ENCODE assay signal across 8 mouse cellular contexts in the genomic region with DNA sequence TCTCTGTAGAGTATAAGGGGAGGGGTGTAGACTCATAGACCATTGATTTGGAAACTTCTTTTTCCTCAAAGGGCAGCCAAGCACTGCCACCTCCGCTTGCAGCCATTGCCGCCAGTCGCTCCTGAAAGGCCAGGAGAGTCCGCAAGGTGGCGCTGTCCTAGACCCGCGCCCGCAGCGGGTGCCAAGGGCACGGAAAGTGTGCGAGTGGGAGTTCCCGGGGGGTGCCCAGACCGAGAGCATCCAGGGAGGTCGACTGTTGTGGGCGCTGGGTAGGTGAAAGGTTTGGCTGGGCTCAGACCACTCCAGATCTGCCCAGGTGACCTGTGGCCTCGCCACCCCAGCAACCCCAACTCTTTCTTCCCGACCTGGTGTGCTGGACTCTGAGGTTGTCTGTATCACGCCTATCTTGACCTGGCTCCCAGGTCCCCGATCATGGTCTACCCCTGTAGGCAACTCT. TPM values are rescaled to one million over a fixed set of nuclear protein-coding genes. Genes with fewer than 3 reads are reported as not detected.
DNase-seq lines count a peak whose midpoint lies in the region; ATAC-seq and TF ChIP-seq lines count a peak whose summit lies in the region.

No protein-coding gene starts in this region.

- DNase-seq in ZHBTc4 (ENCODE audit: low read depth, low spot score) (peak; percentile 79), adipocyte (ENCODE audit: low spot score) (no peak)
- peak; percentile 22 to 38 for DNase-seq in gastrocnemius, postnatal 36 days

- H3K9ac ChIP-seq in intestine, postnatal 0 days (ENCODE audit: low read depth, low read length): peak overlapping the region; percentile 17; the same call in 1 of the 2 replicates
- peak overlapping the region; percentile 58 for H3K9ac ChIP-seq in limb, embryonic 12.5 days (replicated peaks)
- H3K9ac ChIP-seq in midbrain, embryonic 12.5 days (replicated peaks): peak overlapping the region; percentile 42; the same call in 1 of the 2 replicates

- intact Hi-C loops in gastrocnemius, postnatal 36 days (cut with DNase I): no loop called here

- H3K27ac ChIP-seq in intestine, postnatal 0 days (ENCODE audit: low read depth, low read length): no peak overlapping the region
- H3K27ac ChIP-seq in limb, embryonic 12.5 days: no peak overlapping the region
- H3K27ac ChIP-seq in midbrain, embryonic 12.5 days (replicated peaks): no peak overlapping the region
- peak overlapping the region; percentile 27; the same call in 1 of the 2 replicates for H3K27ac ChIP-seq in small intestine, adult 2 months (ENCODE audit: insufficient read depth, low read depth, low read length)

- H3K4me1 ChIP-seq in intestine, postnatal 0 days (replicated peaks; ENCODE audit: control insufficient read depth, insufficient read depth, low read length): no peaks in the 10 kb centered on the region
- H3K4me1 ChIP-seq in limb, embryonic 12.5 days (replicated peaks): peaks cover 15% of the 10 kb centered on the region
- H3K4me1 ChIP-seq in midbrain, embryonic 12.5 days: peaks cover 12% of the 10 kb centered on the region
- H3K4me1 ChIP-seq in small intestine, adult 2 months (ENCODE audit: control insufficient read depth, insufficient read depth, insufficient read length, low read length): no peaks in the 10 kb centered on the region; the same call in 1 of the 2 replicates

- H3K27me3 ChIP-seq in intestine, postnatal 0 days (replicated peaks; ENCODE audit: control insufficient read depth, insufficient read depth, low read length): peaks cover 25% of the 10 kb centered on the region
- peaks cover 52% of the 10 kb centered on the region for H3K27me3 ChIP-seq in limb, embryonic 12.5 days
- H3K27me3 ChIP-seq in midbrain, embryonic 12.5 days: peaks cover 37% of the 10 kb centered on the region
- H3K27me3 ChIP-seq in small intestine, adult 2 months (ENCODE audit: control insufficient read depth, insufficient read depth, low read length): 0 out of 2 replicates have a peak, but pooled peaks cover 3% of the 10 kb centered on the region

- H3K4me3 ChIP-seq in intestine, postnatal 0 days (ENCODE audit: low read depth, low read length): peak overlapping the region; percentile 57
- H3K4me3 ChIP-seq in limb, embryonic 12.5 days (replicated peaks): peak overlapping the region; percentile 56
- peak overlapping the region; percentile 50 for H3K4me3 ChIP-seq in midbrain, embryonic 12.5 days
- H3K4me3 ChIP-seq in small intestine, adult 2 months (ENCODE audit: low read depth, low read length): peak overlapping the region; percentile 64

- 1% methylated on average over 19 of the region's 19 CpGs for WGBS in intestine, postnatal 0 days
- WGBS in limb, embryonic 12.5 days: under 1% methylated on average over 19 of the region's 19 CpGs
- WGBS in midbrain, embryonic 12.5 days: 0% methylated on average over 19 of the region's 19 CpGs
- 2% methylated on average over 19 of the region's 19 CpGs for WGBS in small intestine, adult 2 months

- peak; percentile 84 for TF ChIP-seq CTCF in intestine, postnatal 0 days (IDR thresholded peaks at IDR 0.05; ENCODE audit: low read depth)
- TF ChIP-seq CTCF in small intestine, adult 2 months (IDR thresholded peaks at IDR 0.05; ENCODE audit: extremely low read depth, insufficient read length, insufficient replicate concordance, low read depth, low read length): peak; percentile 56; the same call in 1 of the 2 replicates

- peak overlapping the region; percentile 95 for H3K4me2 ChIP-seq in intestine, postnatal 0 days (replicated peaks; ENCODE audit: low read depth)
- H3K4me2 ChIP-seq in limb, embryonic 12.5 days: peak overlapping the region; percentile 96
- H3K4me2 ChIP-seq in midbrain, embryonic 12.5 days (replicated peaks): peak overlapping the region; percentile 71

- no peaks in the 10 kb centered on the region for H3K9me3 ChIP-seq in intestine, postnatal 0 days (ENCODE audit: control insufficient read depth)
- no peaks in the 10 kb centered on the region for H3K9me3 ChIP-seq in limb, embryonic 12.5 days
- H3K9me3 ChIP-seq in midbrain, embryonic 12.5 days: no peaks in the 10 kb centered on the region

- no peak for TF ChIP-seq POLR2A in small intestine, adult 2 months (IDR thresholded peaks at IDR 0.05; ENCODE audit: low read depth, low read length)

- H3K36me3 ChIP-seq in intestine, postnatal 0 days (ENCODE audit: control insufficient read depth, insufficient read depth): no peaks in the 10 kb centered on the region
- no peaks in the 10 kb centered on the region for H3K36me3 ChIP-seq in limb, embryonic 12.5 days
- no peaks in the 10 kb centered on the region for H3K36me3 ChIP-seq in midbrain, embryonic 12.5 days
- H3K36me3 ChIP-seq in small intestine, adult 2 months (ENCODE audit: control insufficient read depth, insufficient read depth, low read length): no peaks in the 10 kb centered on the region

- peak; percentile 85 for ATAC-seq in common myeloid progenitor, adult 5-6 weeks (replicated peaks; ENCODE audit: low read depth, poor library complexity, severe bottlenecking)
- ATAC-seq in intestine, postnatal 0 days: peak; percentile 61
- ATAC-seq in limb, embryonic 12.5 days (ENCODE audit: insufficient number of reproducible peaks, insufficient read depth, low FRiP score, low TSS enrichment, low read depth): peak; percentile 27; the same call in 1 of the 2 replicates
- ATAC-seq in midbrain, embryonic 12.5 days (ENCODE audit: low FRiP score, low read depth): peak; percentile 79

RNA-seq across cellular contexts. Expression of a gene that starts 0.7 kb away (rescaled TPM):
- not detected in 2 replicates for total RNA-seq in common myeloid progenitor, adult 5-6 weeks (2017)
- 1 to 10 TPM in 1 of 2 experiments, not detected in 1; 1.2 TPM for total RNA-seq in gastrocnemius, postnatal 36 days (2021)
- 0.31 and 0.46 TPM in 2 replicates for polyA plus RNA-seq in intestine, postnatal 0 days (2015; fragmentation: Nextera tagmentation; extraction: Ambion mirVana)
- polyA plus RNA-seq in limb, embryonic 12.5 days (2016; fragmentation: Nextera tagmentation; extraction: Ambion mirVana): 0.29 and 0.46 TPM in 2 replicates
- 1.5 and 1.6 TPM in 2 replicates for polyA plus RNA-seq in midbrain, embryonic 12.5 days (2016; fragmentation: Nextera tagmentation; extraction: Ambion mirVana)
- polyA plus RNA-seq in small intestine, adult 2 months (2012; rRNA removed): 2.1 and 2.2 TPM in 2 replicates

Comparison
In these comparisons a context has a peak if more than half of its experiments do, and no peak if none do; other contexts are left out.
1. ATAC-seq: peak in every context shown above with its lines; median percentile 85 in common myeloid progenitor, adult 5-6 weeks; 79 in midbrain, embryonic 12.5 days; 61 in intestine, postnatal 0 days; 27 in limb, embryonic 12.5 days.